Mouse (Mus musculus): ENCODE data around the gene Thap12.

Thap12 gene

GRCm38 (mm10) chr7:98702283-98703240 lies at the start of gene Thap12:
Gene Thap12 (plus strand): TSS chr7:98703103.
- in situ Hi-C loops (cut with MboI; ENCODE audit: unreplicated experiment in 2 of 2) = loop anchor here (5.0 kb wide), 2 partner anchors 45 to 215 kb away; partner anchors contain the start of genes Emsy (in 2 of the 2) and Lrrc32 (in 1 of the 2)

GRCm38 (mm10) chr7:98655681-98656530 lies 47.0 kb upstream of the Thap12 start:
- in situ Hi-C loops (cut with MboI; ENCODE audit: unreplicated experiment in 2 of 2) = loop anchor here (5.0 kb wide), 1 partner anchor 46 kb away; the partner anchor contains the start of gene Thap12 (in 2 of the 2)

GRCm38 (mm10) chr7:98656531-98657221 lies 46.2 kb upstream of the Thap12 start, which contains the start of gene Emsy:
Gene Emsy (minus strand): TSS chr7:98656783.
- in situ Hi-C loops (cut with MboI; ENCODE audit: unreplicated experiment in 2 of 2) = loop anchor here (5.0 kb wide), 1 partner anchor 46 kb away; the partner anchor contains the start of gene Thap12 (in 2 of the 2)

- in situ Hi-C loops (cut with MboI; ENCODE audit: unreplicated experiment in 2 of 2) = no loop called here
Measured at GRCm38 (mm10) chr7:98665166-98665565, 37.7 kb upstream of the Thap12 start.

DNA sequence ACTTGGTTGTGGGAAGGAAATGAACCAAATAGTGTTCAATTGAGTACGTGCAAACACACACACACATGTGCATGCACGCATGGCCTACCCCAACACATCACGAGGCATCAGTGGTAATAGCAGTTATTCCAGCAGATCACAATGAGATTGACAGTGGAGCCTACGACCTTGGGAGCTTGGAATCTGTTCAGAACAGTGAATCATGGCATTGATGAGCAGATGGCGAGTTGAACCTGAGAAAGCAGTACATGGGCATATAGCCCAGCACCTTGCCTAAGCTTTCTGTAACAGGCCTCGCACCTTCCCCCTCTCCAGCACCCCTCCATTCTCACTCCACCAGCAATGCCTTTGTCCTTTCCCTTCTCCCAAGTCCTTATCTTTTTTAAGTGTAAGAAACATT lies 37.2 kb upstream of the Thap12 start:
- in situ Hi-C loops (cut with MboI; ENCODE audit: unreplicated experiment in 2 of 2) = no loop called here

- in situ Hi-C loops (cut with MboI; ENCODE audit: unreplicated experiment in 2 of 2) = no loop called here
Measured at GRCm38 (mm10) chr7:98667956-98668746, 34.8 kb upstream of the Thap12 start.

DNA sequence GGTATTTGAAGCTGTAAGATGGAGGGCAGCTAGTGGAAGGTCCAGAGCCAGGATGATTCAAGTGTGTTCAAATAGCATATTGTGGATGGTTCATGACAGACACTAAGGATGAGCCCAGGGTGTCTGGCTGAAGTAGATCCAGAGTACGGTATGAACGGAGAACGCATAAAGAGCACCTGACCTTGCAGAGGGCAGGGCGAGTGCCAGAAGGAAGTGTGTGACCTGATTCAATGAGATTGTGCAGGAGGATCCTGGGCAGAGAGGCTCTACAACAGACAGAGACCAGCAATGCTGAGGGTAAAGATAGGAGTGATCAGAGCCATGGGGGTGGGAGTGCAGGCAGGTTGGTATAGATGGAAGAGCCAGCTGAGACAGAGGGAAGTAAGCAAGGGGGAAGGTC lies 32.1 kb upstream of the Thap12 start:
- in situ Hi-C loops (cut with MboI; ENCODE audit: unreplicated experiment in 2 of 2) = no loop called here

GRCm38 (mm10) chr7:98671416-98671815 lies 31.5 kb upstream of the Thap12 start:
- in situ Hi-C loops (cut with MboI; ENCODE audit: unreplicated experiment in 2 of 2) = no loop called here

DNA sequence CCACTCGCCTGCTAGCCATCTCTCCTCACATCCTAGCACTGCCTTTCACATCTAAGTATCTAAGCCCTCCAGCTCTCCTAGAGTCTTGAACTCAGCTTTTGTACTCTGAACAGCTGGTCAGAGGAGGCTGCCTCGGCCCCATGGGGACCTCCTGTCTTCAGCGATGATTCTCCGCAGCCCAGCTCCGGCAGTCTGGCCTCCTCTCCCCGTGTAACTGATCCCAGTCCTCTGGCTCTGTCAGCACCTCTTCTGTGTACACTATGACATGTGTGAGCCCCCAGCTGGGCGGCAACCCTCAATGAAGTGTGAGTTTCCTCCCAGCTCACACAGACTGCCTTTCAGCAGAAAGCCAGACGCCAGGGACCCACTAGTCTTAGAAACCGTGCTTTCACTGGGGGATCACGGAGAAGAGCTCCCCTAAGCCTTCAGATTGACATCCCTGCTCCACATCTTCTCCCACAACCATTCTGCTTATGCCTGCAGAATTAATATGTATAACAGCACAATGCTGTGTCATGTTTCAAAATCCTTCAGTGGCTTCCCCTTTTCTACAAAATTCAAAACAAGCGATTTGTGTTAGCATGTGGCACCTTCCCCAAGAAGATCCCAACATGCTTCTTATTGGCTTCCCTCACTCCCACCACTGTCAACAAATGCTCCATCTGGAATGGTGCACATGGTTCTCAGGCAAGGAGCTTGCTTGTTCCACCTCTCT lies 30.5 kb upstream of the Thap12 start:
- in situ Hi-C loops (cut with MboI; ENCODE audit: unreplicated experiment in 2 of 2) = no loop called here

- in situ Hi-C loops (cut with MboI; ENCODE audit: unreplicated experiment in 2 of 2) = no loop called here
Measured at GRCm38 (mm10) chr7:98674344-98674743, 28.6 kb upstream of the Thap12 start.

DNA sequence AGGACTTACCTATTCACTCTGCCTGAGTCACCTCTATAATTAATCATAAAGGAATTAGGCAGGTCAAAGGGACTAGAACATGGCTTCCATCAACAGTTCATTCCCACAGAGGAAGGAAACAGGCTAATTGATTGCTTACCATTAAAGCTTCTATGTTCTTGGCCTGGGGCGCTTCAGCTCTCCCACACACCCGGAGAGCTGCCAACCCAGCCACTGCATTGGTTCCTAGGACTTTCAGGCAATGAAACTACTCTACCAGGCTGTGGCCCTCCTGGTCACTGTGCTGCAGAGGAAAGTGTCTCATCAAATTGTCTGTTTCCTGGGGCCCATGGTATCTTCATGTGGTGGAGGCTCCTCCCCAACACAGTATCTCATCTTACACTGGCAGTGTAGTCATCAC lies 25.4 kb upstream of the Thap12 start:
- in situ Hi-C loops (cut with MboI; ENCODE audit: unreplicated experiment in 2 of 2) = no loop called here

- in situ Hi-C loops (cut with MboI; ENCODE audit: unreplicated experiment in 2 of 2) = no loop called here
Measured at GRCm38 (mm10) chr7:98678441-98678840, 24.5 kb upstream of the Thap12 start.

DNA sequence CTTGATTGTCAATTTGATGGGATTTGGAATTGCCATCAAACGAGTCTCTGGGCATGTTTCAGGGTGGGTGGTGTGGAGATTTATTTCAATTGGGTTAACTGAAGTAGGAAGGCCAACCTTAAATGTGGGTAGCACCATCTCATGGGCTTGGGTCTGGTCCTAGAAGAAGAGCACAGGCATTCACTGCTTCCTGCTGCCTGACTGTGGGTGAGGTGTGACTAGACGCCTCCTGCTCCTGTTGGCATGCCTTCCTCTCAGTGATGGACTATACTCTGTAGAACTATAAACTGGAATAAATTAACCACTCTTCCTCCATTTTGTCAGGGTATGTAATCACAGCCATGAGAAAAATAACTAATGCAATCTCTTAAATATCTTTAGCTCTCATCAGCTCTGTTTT lies 22.2 kb upstream of the Thap12 start:
- in situ Hi-C loops (cut with MboI; ENCODE audit: unreplicated experiment in 2 of 2) = no loop called here

GRCm38 (mm10) chr7:98682821-98683220 lies 20.1 kb upstream of the Thap12 start:
- in situ Hi-C loops (cut with MboI; ENCODE audit: unreplicated experiment in 2 of 2) = no loop called here

GRCm38 (mm10) chr7:98685895-98686294 lies 17.0 kb upstream of the Thap12 start:
- in situ Hi-C loops (cut with MboI; ENCODE audit: unreplicated experiment in 2 of 2) = no loop called here

DNA sequence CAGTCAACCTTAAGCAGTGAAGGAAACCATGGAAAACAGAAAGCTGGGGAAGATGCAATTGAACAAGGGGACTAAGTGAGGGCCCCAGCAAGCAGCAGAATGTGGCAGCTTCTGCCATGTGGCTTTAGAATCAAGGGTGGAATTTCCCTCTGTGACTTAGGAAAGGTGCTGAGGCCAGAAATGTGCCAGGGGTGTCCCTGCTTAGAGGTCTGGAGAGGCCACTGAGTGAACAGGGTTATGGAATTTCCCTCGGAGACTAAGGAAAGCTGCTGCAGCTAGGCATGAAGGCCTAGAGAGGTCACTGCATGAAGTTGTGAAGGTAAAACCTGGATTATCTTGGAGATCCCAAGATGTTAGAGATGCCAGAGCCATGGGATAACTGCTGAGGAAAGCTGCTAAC lies 12.8 kb upstream of the Thap12 start:
- in situ Hi-C loops (cut with MboI; ENCODE audit: unreplicated experiment in 2 of 2) = loop anchor here in 1 of 2 experiments (10.0 kb wide), 1 partner anchor 205 kb away; the partner anchor contains the start of gene Lrrc32

DNA sequence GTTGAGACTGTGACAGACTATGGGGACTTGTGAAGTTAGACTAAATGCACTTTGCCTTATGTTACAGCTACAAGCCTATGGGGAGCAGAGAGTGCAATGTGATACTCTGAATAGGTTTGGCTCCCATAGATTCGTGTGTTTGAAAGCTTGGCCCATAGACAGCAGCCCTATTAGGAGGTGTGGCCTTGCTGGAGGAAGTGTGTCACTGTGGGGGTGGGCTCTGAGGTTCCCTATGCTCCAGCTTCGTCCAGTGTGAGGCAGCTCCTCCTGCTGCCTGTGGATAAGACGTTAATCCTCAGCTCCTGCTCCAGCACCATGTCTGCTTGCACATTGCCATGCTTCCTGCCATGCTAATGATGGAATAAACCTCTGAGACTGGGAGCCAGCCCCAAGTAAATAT lies 12.1 kb upstream of the Thap12 start:
- in situ Hi-C loops (cut with MboI; ENCODE audit: unreplicated experiment in 2 of 2) = loop anchor here in 1 of 2 experiments (10.0 kb wide), 1 partner anchor 206 kb away; the partner anchor contains the start of gene Lrrc32

DNA sequence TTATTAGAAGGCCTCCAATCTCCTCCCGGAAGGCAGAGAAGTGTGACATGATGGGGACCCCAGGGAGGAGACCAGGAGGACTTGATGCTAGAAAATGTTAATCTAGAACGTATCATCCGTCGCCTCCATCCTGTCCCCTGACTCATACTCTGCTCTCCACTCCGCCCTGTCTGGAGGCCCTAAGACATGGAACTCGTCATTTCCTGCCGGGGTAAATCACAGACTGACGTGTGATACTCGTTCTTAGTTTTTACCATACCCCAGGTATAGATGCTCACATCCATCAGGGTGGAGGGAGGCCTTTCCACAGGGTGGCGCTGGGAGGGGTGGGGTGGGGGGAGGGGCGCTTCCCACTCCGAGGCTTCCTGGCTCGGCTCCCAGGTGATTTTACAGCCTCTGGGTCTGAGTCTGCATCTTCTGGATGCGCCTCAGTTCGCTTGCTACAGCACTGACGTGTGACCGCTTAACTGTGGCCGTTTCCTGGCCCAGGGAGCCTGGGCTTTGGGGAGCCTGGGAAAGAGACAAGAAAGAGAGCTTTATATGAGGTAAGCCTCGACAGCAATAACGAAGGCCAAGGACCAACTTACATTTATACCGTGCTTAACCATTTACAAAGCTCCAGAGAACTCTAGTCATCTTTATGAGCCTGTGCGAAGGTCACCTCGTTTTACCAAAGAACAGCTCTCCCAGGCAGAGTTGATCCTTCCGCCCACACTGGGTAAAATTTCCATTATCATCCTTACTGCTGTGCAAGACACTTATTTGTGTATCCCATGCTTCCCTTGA lies 9.9 kb upstream of the Thap12 start:
- in situ Hi-C loops (cut with MboI; ENCODE audit: unreplicated experiment in 2 of 2) = loop anchor here in 1 of 2 experiments (10.0 kb wide), 1 partner anchor 208 kb away; the partner anchor contains the start of gene Lrrc32

Data from v-Abl transformed pro-B cells (cell line).